Mouse (Mus musculus): Measurements from ENCODE around the gene Setd2.

Gene Setd2

DNA sequence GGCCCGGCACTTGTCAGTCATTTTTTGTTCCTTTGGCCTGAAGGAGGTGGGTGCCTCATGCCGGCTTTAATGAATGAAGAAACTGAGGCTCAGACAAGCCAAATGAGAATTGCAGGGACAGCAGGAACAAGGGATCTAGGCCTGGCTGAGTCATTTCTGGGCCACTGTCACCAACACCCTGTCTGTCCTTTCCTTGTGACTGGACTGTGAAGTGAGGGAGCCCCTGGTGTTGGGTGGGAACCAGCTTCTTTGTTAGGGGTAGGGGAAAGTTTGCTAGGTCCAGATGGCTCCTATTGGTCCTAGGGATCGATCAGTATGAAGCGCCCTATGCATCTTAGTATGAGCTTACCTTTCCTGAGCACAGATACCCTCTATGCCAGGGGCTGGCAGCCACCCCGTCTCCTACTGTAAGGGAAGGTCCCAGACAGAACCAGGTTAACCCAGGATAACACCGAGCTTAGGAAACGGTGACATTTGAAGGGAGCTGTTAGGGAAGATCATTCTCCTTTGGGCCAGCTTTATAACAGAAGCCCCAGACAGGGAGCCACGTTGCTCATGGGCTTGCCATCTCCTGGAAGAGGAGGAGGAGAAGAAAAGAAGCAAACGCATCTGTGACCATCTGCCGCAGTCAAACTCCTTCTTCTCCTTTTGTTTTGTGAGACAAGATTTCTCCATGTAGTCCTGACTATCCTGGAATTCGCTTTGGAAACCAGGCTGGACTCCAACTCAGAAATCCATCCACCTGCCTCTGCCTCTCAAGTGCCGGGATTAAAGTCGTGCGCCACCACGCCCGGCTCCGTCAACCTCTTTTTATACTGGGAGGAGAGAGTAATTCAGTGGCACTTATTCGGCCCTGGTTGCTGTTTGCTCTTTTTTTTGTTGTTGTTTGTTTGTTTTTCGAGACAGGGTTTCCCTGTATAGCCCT is 122.6 kb downstream of the Setd2 start:
- DNase-seq (ENCODE audit: low spot score), result no peak

DNA sequence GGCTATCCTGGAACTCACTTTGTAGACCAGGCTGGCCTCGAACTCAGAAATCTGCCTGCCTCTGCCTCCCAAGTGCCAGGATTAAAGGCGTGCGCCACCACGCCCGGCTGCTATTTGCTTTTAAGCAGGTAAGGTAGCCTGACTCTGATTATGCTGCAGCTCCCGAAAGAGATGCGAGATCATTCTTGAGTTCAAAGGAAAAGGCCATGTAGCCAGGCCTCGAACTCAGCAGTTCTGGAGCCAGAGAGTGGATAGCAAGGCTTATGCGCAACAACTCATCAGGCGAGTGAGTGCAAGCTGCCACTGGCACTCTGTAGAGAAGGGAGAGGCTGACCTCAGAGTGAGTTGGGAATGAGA is 123.2 kb downstream of the Setd2 start:
- no peak for DNase-seq (ENCODE audit: low spot score)

DNA sequence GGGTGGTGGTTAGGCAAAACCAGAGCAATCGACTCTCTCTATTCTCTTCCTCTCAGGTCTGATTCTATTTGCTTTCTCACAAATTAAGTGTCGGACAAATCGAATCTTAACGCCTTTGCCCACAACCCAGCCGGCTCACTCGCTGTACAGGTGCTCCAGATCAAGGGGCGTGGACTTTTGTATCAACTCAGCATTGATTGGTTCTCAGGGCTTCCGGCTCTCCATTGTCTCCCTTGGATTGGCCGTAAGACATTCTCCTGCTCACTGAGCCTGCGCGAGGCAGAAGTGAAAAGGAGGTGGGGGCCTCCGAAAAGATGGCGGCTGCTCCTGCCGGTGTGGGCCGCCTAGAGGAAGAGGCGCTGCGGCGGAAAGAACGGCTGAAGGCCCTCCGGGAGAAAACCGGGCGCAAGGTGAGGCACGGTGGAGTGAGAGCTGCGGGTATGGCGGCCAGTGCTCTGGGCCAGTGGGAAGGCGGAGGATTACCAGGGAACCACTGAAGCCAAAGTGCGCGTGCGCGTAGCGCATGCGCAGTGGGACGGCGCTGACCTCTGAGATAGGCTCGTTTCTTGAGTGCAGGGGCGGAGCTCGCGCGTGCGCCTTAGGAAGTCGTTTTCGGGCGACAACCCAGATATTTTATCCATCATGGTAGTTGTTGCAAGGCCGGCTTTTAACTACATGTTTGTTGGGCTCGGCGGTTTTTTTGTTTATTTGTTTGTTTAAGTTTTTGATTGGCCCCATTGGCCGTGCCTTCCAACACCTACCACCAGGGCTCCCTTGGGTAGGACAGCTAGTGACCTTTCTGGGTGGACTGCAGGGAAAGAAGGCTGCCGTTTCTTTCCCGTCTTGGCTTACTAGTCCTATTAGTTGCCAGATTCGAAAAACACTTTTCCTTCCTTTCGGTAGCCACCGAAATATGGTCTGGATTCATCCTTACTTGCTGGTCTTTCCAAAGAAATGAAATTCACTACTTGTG is 124.1 kb downstream of the Setd2 start, which contains the start of gene Ccdc12:
TSS of gene Ccdc12 (plus strand) at position 255 of the 973 bp plus-strand sequence.
- DNase-seq (ENCODE audit: low spot score), result peak; percentile 98

DNA sequence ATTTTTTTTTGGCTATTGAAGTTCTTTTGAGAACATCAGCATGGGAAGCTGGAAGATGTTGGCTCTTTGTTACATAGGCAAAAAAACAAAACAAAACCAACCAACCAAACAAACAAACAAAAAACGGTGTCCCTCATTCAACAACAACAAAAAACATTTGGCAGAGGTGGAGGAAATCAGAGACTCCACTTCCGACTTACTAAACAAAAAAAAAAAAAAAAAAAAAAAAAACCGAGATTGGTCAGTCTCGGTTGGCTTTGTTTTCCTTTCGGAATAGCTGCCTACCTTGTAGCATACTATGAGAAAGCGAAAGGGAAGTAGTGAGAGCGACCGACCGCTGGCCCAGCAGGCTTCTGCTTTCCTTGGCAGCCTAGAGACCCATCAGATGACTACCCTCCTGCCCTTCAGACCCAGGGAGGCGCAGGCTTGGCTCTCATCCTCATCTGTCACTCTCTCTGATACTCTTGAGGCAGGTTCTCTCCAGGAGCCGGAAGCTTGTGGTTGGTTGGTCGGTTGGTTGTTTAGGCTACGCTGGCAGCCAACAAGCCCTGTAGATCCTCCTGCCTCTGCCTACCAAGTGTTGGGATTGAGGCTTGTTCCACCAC is 125.2 kb downstream of the Setd2 start:
- peak; percentile 48 for DNase-seq (ENCODE audit: low spot score)

DNA sequence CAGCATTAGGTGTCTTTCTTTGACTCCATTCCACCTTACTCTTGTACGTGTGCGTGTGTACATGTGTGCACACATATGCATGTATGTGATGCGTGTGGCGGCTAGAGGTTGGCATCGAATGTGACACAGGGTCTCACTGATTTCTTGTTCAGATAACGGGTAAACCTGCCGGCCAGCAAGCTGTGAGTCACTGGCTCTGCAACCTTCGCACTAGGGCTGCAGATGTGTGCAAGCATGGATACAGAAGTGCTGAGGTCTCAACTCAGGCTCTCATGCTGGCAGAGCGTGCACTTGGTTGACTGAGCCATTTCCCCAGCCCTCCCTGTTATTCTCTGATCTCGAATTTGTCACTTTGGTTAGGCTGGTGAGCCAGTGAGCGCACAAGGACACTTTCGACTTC is 127.1 kb downstream of the Setd2 start:
- DNase-seq (ENCODE audit: low spot score), result no peak

DNA sequence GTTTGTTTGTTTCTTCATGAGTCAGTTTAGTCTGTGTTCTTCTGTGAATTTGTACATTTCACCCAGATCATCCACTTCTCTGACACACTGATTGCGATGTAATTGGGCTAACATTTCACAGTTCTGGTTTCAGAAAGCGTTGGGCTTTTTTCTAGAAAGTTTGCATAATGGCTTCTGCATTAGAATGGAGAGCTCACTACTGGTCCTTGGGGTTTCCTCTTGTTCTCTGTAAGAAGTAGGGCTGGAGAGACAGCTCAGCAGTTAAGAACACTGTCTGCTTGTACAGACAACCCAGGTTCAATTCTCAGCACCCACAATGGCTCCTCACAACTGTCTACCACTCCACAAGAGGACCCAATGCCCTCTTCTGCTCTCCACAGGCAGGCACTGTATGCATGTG is 127.8 kb downstream of the Setd2 start:
- peak; percentile 50 for DNase-seq (ENCODE audit: low spot score)

DNA sequence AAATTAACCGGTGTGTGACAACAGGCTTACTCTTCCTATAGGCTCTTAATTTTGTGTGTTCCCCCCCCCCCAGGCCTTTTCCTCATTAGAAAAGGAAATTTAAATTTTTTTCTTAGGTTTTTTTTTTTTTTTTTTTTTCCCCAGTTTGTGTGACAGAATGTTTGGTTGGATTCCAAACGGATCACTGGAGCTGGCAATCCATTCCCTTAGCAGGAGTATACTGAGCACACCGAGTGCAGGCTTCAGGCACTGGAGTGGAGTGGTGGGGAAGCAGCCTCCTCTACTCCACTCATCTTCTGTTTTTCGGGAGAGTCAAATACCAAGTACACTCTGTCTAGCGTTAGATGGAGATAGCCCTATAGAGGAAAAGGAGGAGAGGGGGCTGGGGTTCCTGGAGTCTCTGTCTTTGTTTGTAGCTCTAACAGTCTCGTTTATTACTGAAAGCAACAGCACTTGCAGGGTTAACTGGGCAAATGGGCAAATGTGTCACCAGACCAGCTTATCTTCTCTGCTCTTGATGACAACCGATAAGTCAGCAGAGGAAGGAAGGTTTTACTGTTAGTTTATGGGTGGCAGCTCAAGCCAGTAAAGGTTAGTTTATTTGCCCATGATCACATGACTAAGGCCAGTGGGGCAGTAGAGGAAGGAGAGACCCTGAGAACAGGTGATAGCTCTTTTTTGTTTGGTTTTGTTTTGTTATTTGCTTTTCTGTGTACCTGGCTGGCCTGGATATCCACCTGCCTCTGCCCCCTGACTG is 128.6 kb downstream of the Setd2 start:
- peak; percentile 55 for DNase-seq (ENCODE audit: low spot score)

DNA sequence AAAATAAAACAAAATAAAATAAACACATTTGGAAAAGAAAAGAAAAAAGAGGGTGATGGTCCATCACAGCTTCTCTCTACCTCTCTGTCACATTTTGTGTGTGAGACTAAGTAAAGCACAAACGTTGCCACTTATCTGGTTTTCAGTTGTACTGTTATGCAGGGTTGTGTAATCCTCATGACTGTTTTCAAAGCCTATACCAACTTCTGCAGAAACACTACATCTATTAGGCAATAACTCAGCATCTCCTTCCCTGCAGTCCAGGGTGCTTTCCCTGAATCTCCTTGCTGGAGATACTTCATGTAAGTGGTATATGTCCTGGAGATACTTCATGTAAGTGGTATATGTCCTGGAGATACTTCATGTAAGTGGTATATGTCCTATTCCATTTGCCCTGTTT is 130.4 kb downstream of the Setd2 start:
- DNase-seq (ENCODE audit: low spot score), result no peak

DNA sequence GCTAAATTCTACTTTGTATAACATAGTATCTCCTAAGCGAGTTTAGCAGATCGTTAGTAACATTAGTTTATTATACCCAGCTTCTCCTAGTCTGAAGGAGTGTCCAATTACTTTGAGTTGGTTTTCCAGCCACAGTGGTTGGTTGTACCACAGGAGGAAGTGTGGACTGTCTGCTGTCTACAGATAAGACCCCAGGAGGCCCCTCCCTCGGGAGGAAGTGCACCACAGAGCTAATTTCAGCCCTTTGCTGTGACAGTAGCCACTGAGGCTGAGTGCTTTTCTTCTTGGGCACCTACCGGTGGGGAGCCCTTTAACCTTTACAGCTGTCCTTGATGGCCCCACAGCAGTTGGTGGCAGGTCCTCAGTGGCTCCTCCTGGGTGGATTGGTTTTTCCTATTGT is 133.5 kb downstream of the Setd2 start:
- no peak for DNase-seq (ENCODE audit: low spot score)

DNA sequence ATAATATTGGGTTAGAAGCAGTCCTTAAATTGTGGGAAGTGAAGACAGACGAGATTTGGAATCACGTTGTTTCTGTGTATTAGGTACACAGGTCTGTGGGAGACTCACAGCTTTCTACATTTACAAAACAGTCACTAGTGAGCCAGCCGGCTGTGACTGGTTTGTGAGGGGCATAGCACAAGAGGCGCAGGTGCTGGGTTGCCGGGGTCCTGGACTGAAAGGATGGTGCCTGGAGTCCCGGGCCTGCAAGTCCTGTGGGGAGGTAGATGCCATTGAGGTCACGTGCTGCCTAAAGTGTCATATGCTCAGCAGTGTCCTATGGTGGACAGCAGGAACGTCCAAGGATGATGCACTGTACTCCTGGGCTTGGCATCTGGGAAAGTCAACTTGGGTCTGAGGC is 134.0 kb downstream of the Setd2 start:
- DNase-seq (ENCODE audit: low spot score), result no peak

DNA sequence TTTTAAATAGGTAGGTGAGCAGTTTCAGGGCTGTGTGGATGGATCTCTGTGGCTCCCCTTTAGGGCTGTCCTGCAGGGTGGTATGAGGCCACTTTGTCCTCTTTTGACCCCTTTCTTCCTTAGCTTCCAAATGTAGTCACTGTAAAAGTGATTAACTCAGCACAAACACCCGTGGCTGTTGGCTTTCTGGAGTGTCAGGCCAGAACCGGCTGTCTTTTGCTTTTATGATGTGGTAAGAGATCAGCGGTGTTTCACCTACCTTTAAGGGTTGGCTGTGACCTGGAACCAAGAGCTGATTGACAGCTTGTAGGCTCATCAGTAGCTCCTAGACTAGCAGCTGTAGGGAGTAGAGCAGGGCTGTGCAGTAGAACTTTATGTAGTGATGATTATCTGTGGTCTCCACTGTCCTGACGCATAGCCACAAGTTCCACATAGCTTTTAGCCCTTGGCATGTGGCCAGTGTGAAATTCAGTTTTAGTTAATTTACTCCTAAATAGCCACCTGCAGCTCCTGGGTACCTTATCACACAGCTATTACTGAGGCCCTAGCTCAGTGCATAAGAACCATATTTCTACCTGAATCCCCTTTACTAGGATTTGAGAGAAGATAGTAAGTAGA is 134.9 kb downstream of the Setd2 start:
- DNase-seq (ENCODE audit: low spot score), result no peak

Data from adipocyte (in vitro differentiated cells).